9 mouse cellular contexts compared by ENCODE assay signal in genomic region chrX:147608660-147609059, GRCm38 (mm10). TPM values are rescaled to one million over a fixed set of nuclear protein-coding genes. Genes with fewer than 3 reads are reported as not detected.
A peak's percentile ranks its signal among the peaks of the same experiment; 100 is the strongest.
DNase-seq lines count a peak whose midpoint lies in the region; ATAC-seq lines count a peak whose summit lies in the region.
"Had no signal": no experiment of that assay in that cellular context is flagged by ENCODE, and none has a peak within 500 bp of the region (broad histone marks: within the 10 kb centered on the region; RNA-seq: fewer than 3 reads in every experiment).

No protein-coding gene starts in this region.

- no peaks in the 10 kb centered on the region for H3K27me3 ChIP-seq in heart, embryonic 11.5 days (ENCODE audit: control insufficient read depth, insufficient read depth, low read length)
- H3K27me3 ChIP-seq: heart, embryonic 13.5 days had no signal

- H3K36me3 ChIP-seq in heart, embryonic 11.5 days (ENCODE audit: control insufficient read depth, insufficient read depth, low read length) = no peaks in the 10 kb centered on the region
- H3K36me3 ChIP-seq: heart, embryonic 13.5 days had no signal

- no peak overlapping the region for H3K4me3 ChIP-seq in heart, embryonic 11.5 days (ENCODE audit: low read depth, low read length)
- H3K4me3 ChIP-seq: heart, embryonic 13.5 days had no signal

- intact Hi-C loops in heart, postnatal 10 days (cut with DNase I) = loop anchor here (2.0 to 10.0 kb wide), 3 partner anchors 491 to 554 kb away; no protein-coding TSS in a partner anchor

- H3K4me2 ChIP-seq in heart, embryonic 11.5 days = no peak overlapping the region
- H3K4me2 ChIP-seq: heart, embryonic 13.5 days had no signal

- H3K4me1 ChIP-seq in heart, embryonic 11.5 days (ENCODE audit: control insufficient read depth, insufficient read depth, low read length) = no peaks in the 10 kb centered on the region
- H3K4me1 ChIP-seq: heart, embryonic 13.5 days had no signal

- no peak overlapping the region for H3K27ac ChIP-seq in heart, embryonic 11.5 days (ENCODE audit: low read depth, low read length)
- H3K27ac ChIP-seq: heart, embryonic 13.5 days had no signal

- peak; percentile 18 to 69 for DNase-seq in heart, adult 18-20 months
- peak; percentile 65 for DNase-seq in adipocyte (ENCODE audit: low spot score)
- peak; percentile 48 for DNase-seq in embryo, embryonic 10 days (ENCODE audit: low spot score)
- peak; percentile 40 to 56 for DNase-seq in heart, postnatal 10 days
- peak; percentile 8 for DNase-seq in layer of hippocampus, adult 9-11 months
- peak; percentile 27 for DNase-seq in mesoderm, embryonic 11.5 days (ENCODE audit: low read depth, low spot score)
- DNase-seq in testis, postnatal 10 days (ENCODE audit: low spot score) = peak; percentile 44

- WGBS in heart, embryonic 11.5 days (ENCODE audit: insufficient replicate concordance) = 18% methylated on average over 3 of the region's 3 CpGs

- H3K9ac ChIP-seq in heart, embryonic 11.5 days (ENCODE audit: low read depth, low read length) = no peak overlapping the region
- H3K9ac ChIP-seq: heart, embryonic 13.5 days had no signal

- ATAC-seq in heart, embryonic 11.5 days (replicated peaks; ENCODE audit: insufficient number of reproducible peaks, low FRiP score, low TSS enrichment) = no peak

- H3K9me3 ChIP-seq in heart, embryonic 11.5 days (replicated peaks; ENCODE audit: control insufficient read depth, low read length) = no peaks in the 10 kb centered on the region
- H3K9me3 ChIP-seq: heart, embryonic 13.5 days had no signal

RNA-seq across cellular contexts. Expression of gene Lrch2, which starts 54.8 kb away (rescaled TPM):
- total RNA-seq in heart, adult 18-20 months (2021) = 1 to 10 TPM; 1.2 to 1.7 TPM
- polyA plus RNA-seq in heart, embryonic 11.5 days (2014; fragmentation: Nextera tagmentation; extraction: Ambion mirVana) = 4.5 and 5.6 TPM in 2 replicates
- 1 to 10 TPM; 5.9 to 6.0 TPM for total RNA-seq in heart, postnatal 10 days (2021)

Comparison
In these comparisons a context has a peak if more than half of its experiments do, and no peak if none do; other contexts are left out.
1. DNase-seq: peak in every context shown above with its lines; median percentile 65 in adipocyte; 48 in embryo, embryonic 10 days; 48 in heart, postnatal 10 days; 44 in testis, postnatal 10 days; 44 in heart, adult 18-20 months; 27 in mesoderm, embryonic 11.5 days; 8 in layer of hippocampus, adult 9-11 months.